8 mouse cellular contexts compared by ENCODE assay signal in genomic region chr9:122204508-122204907, GRCm38 (mm10).
DNase-seq lines count a peak whose midpoint lies in the region; ATAC-seq and TF ChIP-seq lines count a peak whose summit lies in the region.

No protein-coding gene starts in this region.

- TF ChIP-seq POLR2A in heart, adult 2 months (IDR thresholded peaks at IDR 0.05; ENCODE audit: insufficient read depth, low read depth, low read length) = no peak
- TF ChIP-seq POLR2A in cerebellum, adult 2 months (IDR thresholded peaks at IDR 0.05; ENCODE audit: borderline replicate concordance, insufficient read depth, low read length) = no peak

- H3K4me2 ChIP-seq in heart, embryonic 11.5 days = no peak overlapping the region
- no peak overlapping the region for H3K4me2 ChIP-seq in neural tube, embryonic 15.5 days
- H3K4me2 ChIP-seq in embryonic facial prominence, embryonic 11.5 days (ENCODE audit: low read depth, low read length) = no peak overlapping the region

- H3K79me2 ChIP-seq in heart, adult 2 months (replicated peaks; ENCODE audit: control insufficient read depth, insufficient read depth, low read length) = no peaks in the 10 kb centered on the region

- no peak overlapping the region for H3K27ac ChIP-seq in heart, adult 2 months
- no peak overlapping the region for H3K27ac ChIP-seq in heart, embryonic 11.5 days (ENCODE audit: low read depth, low read length)
- H3K27ac ChIP-seq in neural tube, embryonic 15.5 days (replicated peaks) = no peak overlapping the region
- H3K27ac ChIP-seq in embryonic facial prominence, embryonic 11.5 days (replicated peaks; ENCODE audit: low read depth, low read length) = no peak overlapping the region
- H3K27ac ChIP-seq in cerebellum, adult 2 months (ENCODE audit: insufficient read depth, low read length) = no peak overlapping the region

- H3K9me3 ChIP-seq in heart, embryonic 11.5 days (replicated peaks; ENCODE audit: control insufficient read depth, low read length) = no peaks in the 10 kb centered on the region
- H3K9me3 ChIP-seq in neural tube, embryonic 15.5 days (replicated peaks) = no peaks in the 10 kb centered on the region
- no peaks in the 10 kb centered on the region for H3K9me3 ChIP-seq in embryonic facial prominence, embryonic 11.5 days (replicated peaks; ENCODE audit: control insufficient read depth, low read length)

- TF ChIP-seq CTCF in heart, adult 2 months (IDR thresholded peaks at IDR 0.05) = peak; percentile 58
- no peak for TF ChIP-seq CTCF in cerebellum, adult 2 months (IDR thresholded peaks at IDR 0.05; ENCODE audit: borderline replicate concordance, insufficient read depth, low read depth, low read length)

- TF ChIP-seq EP300 in heart, adult 2 months (IDR thresholded peaks at IDR 0.05; ENCODE audit: insufficient read depth, low read depth, low read length) = no peak

- no peaks in the 10 kb centered on the region for H3K27me3 ChIP-seq in heart, adult 2 months (ENCODE audit: control insufficient read depth, insufficient read depth, low read length)
- H3K27me3 ChIP-seq in heart, embryonic 11.5 days (ENCODE audit: control insufficient read depth, insufficient read depth, low read length) = no peaks in the 10 kb centered on the region
- H3K27me3 ChIP-seq in neural tube, embryonic 15.5 days (replicated peaks) = no peaks in the 10 kb centered on the region
- H3K27me3 ChIP-seq in embryonic facial prominence, embryonic 11.5 days (ENCODE audit: control insufficient read depth, insufficient read depth, low read length) = no peaks in the 10 kb centered on the region
- no peaks in the 10 kb centered on the region for H3K27me3 ChIP-seq in cerebellum, adult 2 months (ENCODE audit: control insufficient read depth, insufficient read depth, low read length)

- H3K36me3 ChIP-seq in heart, adult 2 months (ENCODE audit: control insufficient read depth, insufficient read depth, low read length) = no peaks in the 10 kb centered on the region
- no peaks in the 10 kb centered on the region for H3K36me3 ChIP-seq in heart, embryonic 11.5 days (ENCODE audit: control insufficient read depth, insufficient read depth, low read length)
- H3K36me3 ChIP-seq in neural tube, embryonic 15.5 days = peaks cover 5% of the 10 kb centered on the region; the same call in 1 of the 2 replicates
- H3K36me3 ChIP-seq in embryonic facial prominence, embryonic 11.5 days (replicated peaks; ENCODE audit: control insufficient read depth, insufficient read depth, low read depth, low read length) = no peaks in the 10 kb centered on the region

- no peak overlapping the region for H3K9ac ChIP-seq in heart, adult 2 months (ENCODE audit: low read depth, low read length)
- no peak overlapping the region for H3K9ac ChIP-seq in heart, embryonic 11.5 days (ENCODE audit: low read depth, low read length)
- H3K9ac ChIP-seq in neural tube, embryonic 15.5 days (replicated peaks) = no peak overlapping the region
- no peak overlapping the region for H3K9ac ChIP-seq in embryonic facial prominence, embryonic 11.5 days (replicated peaks; ENCODE audit: low read length)

- H3K4me1 ChIP-seq in heart, adult 2 months (ENCODE audit: control insufficient read depth, insufficient read depth, low read length) = peaks cover 6% of the 10 kb centered on the region
- H3K4me1 ChIP-seq in heart, embryonic 11.5 days (ENCODE audit: control insufficient read depth, insufficient read depth, low read length) = peaks cover 22% of the 10 kb centered on the region
- 0 out of 2 replicates have a peak, but pooled peaks cover 4% of the 10 kb centered on the region for H3K4me1 ChIP-seq in neural tube, embryonic 15.5 days
- H3K4me1 ChIP-seq in embryonic facial prominence, embryonic 11.5 days (ENCODE audit: control insufficient read depth, insufficient read depth, low read length) = peaks cover 3% of the 10 kb centered on the region; the same call in 1 of the 2 replicates
- peaks cover 23% of the 10 kb centered on the region for H3K4me1 ChIP-seq in cerebellum, adult 2 months (ENCODE audit: control insufficient read depth, insufficient read depth, low read length)

- WGBS in heart, adult 2 months = 85% methylated on average over 7 of the region's 7 CpGs
- WGBS in heart, embryonic 11.5 days (ENCODE audit: insufficient replicate concordance) = 63% methylated on average over 7 of the region's 7 CpGs
- WGBS in neural tube, embryonic 15.5 days = 68% methylated on average over 7 of the region's 7 CpGs
- WGBS in embryonic facial prominence, embryonic 11.5 days = 65% methylated on average over 7 of the region's 7 CpGs
- 90% methylated on average over 7 of the region's 7 CpGs for WGBS in cerebellum, adult 2 months

- H3K4me3 ChIP-seq in heart, adult 2 months = no peak overlapping the region
- H3K4me3 ChIP-seq in heart, embryonic 11.5 days (ENCODE audit: low read depth, low read length) = no peak overlapping the region
- no peak overlapping the region for H3K4me3 ChIP-seq in neural tube, embryonic 15.5 days (replicated peaks)
- no peak overlapping the region for H3K4me3 ChIP-seq in embryonic facial prominence, embryonic 11.5 days (ENCODE audit: low read depth, low read length)
- no peak overlapping the region for H3K4me3 ChIP-seq in cerebellum, adult 2 months (replicated peaks; ENCODE audit: insufficient read depth, low read depth, low read length)

- intact Hi-C loops in heart, adult 2 months (cut with DNase I) = no loop called here

- DNase-seq in heart, adult 2 months = no peak
- peak; percentile 27 for DNase-seq in neural tube, embryonic 10.5 days (ENCODE audit: extremely low spot score, low spot score)
- peak; percentile 55 for DNase-seq in embryonic facial prominence, embryonic 11.5 days (ENCODE audit: low spot score)
- peak; percentile 78 for DNase-seq in thymus, postnatal 4 days
- no peak for DNase-seq in cerebellum, adult 2 months
- DNase-seq in urinary bladder, postnatal 25 days (ENCODE audit: low spot score) = no peak

- ATAC-seq in heart, embryonic 11.5 days (replicated peaks; ENCODE audit: insufficient number of reproducible peaks, low FRiP score, low TSS enrichment) = no peak
- no peak for ATAC-seq in neural tube, embryonic 15.5 days (ENCODE audit: low FRiP score)
- ATAC-seq in embryonic facial prominence, embryonic 11.5 days (replicated peaks; ENCODE audit: insufficient number of reproducible peaks, low FRiP score, low TSS enrichment, low read depth) = no peak

Comparison
In these comparisons a context has a peak if more than half of its experiments do, and no peak if none do; other contexts are left out.
1. DNase-seq: peak in neural tube, embryonic 10.5 days (single experiment), embryonic facial prominence, embryonic 11.5 days (single experiment) and thymus, postnatal 4 days (single experiment); none in heart, adult 2 months (0 of 2), cerebellum, adult 2 months (0 of 2) and urinary bladder, postnatal 25 days (single experiment).